Mouse (Mus musculus): ENCODE data around the gene Sh3pxd2b.

- TF ChIP-seq POLR2A (IDR thresholded peaks at IDR 0.05; ENCODE audit: low read depth, low read length) (no peak), CTCF (conservative IDR thresholded peaks at IDR 0.05; ENCODE audit: insufficient read depth, insufficient read length, low read depth, low read length) (no peak)
Observed at GRCm38 (mm10) chr11:32442576-32442975, 95.0 kb downstream of the Sh3pxd2b start.

Measured in kidney, adult 2 months (tissue).